Mouse (Mus musculus): Measurements from ENCODE around the gene Zfp560. TPM values are rescaled to one million over a fixed set of nuclear protein-coding genes. Genes with fewer than 3 reads are reported as not detected.
"Not testable (repeated sequence)": the region's sequence is repeated elsewhere in the genome, so short reads cannot be mapped to it uniquely, and the experiment has no call there.

Gene Zfp560
- total RNA-seq (2021) (1 to 10 TPM; 3.9 to 9.4 TPM), polyA plus RNA-seq (2012; rRNA removed) (0.92 and 1.6 TPM in 2 replicates)
- long read RNA-seq, full-length matches to known transcripts = 5 of 7 reads
- long read RNA-seq, partial matches to known transcripts = 0 of 7 reads
- long read RNA-seq, other reads (novel, unspliced or antisense) = 2 of 7 reads

GRCm38 (mm10) chr9:20384532-20385342, at the start of gene Zfp560:
Gene Zfp560, minus strand, starts transcription at chr9:20385177.
- DNase-seq = peak; percentile 91

- no peak for DNase-seq
Measured at GRCm38 (mm10) chr9:20430004-20430403, 45.0 kb upstream of the Zfp560 start.

DNA sequence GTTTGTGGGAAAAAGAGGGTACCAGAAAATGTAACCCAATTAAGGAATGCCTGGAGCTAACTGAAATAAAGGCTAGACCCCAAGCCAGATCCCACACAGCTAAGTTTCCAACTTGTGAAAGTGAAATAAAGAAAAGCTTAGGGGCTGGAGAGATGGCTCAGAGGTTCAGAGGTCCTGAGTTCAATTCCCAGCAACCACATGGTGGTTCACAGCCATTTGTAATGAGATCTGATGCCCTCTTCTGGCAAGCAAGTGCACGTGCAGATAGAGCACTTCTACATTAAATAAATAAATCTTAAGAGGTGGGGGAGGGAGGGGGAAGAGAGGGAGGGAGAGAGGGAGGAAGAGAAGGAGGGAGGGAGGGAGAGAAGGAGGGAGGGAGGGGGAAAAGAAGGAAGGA, 26.5 kb upstream of the Zfp560 start:
- no peak for DNase-seq

DNA sequence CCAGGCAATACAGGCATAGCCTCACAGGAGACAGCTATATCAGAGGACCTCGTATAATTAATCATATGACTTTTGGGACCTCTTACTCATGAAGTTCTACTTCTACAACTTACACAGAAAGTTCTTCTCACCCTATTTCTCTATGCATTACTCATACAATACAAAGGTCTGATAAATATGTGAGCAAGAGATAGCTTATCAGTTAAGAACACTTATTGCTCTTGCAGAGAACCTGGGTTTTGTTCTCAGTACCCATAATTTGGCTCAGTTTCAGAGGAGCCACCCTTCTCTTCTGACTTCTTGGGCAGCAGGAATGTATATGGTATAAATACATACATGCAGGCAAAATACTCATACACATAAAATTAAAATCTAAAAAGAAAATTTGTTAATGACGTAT, 24.3 kb upstream of the Zfp560 start:
- no peak for DNase-seq

DNA sequence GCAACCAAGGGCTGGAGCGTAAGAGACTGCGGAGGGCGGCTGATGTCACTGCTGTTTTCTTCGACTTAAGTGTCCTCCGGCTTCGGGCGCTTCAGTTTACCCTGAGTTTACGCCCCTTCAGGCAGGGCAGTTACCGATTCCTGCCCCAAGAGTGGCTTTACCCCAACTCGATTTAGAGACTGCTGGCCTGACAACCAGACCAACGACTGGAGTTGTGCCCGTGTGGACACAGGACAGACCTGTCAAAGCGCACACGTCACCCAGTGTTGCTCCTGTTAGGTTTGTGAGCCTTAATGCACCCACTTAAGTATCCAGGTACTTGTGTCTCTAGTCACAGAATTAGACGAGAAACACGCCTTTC, 346 bp upstream of the Zfp560 start:
- no peak for DNase-seq

DNA sequence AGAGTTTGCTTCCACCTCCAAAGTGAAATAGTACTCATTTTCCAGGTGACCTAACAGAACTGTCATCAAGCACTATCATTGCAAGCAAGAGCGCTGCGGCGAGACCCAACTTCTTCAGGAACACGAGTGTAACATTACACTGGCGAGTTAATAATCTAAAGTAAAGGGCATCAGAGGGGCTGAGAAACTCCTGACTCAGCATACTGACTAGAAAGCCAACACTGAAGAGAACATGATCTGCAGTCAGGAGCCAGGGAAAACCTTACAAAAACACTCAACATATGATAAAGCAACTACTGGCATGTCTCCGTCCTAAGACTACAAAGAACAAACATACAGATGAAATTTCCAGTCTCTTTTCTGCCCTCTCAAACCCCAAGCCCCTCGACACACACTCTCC, 1.3 kb downstream of the Zfp560 start:
- no peak for DNase-seq

DNA sequence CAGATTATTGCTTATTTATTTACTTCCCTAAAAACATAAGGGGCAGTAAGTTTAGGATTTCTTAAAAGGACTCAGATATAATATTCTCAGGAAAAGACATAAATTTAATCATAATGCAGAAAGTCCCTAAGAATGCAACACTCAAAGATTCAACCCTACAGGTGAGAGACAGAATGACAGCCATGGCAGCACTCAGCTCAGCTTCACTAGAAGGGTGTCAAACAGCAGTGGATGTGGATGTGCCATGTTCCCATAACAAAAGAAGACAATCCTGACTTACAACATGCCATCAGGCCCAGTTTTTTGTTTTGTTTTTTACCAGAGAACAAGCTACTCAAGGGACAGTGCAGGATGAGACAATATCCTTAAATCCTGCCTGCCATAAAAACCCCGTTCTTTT, 10.3 kb downstream of the Zfp560 start:
- no peak for DNase-seq

- DNase-seq = no peak
Measured at GRCm38 (mm10) chr9:20367311-20367710, 17.7 kb downstream of the Zfp560 start.

DNA sequence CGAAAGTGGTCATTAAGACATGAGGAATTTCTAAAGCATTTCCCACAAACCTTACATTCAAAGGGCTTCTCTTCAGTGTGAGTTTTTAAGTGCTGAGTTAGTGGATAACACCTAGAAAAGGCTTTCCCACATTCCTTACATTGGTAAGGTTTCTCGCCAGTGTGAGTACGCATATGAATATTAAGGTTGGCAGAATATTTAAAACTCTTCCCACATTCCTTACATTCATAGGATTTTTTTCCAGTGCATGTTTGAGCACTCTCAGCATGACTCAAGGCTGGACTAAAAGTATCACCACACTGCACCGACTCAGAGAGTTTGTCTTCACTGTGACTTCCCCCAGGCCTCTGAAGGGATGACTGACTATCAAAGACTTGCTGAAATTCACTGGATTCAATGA, 36.5 kb downstream of the Zfp560 start:
- no peak for DNase-seq

- no peak for DNase-seq
Measured at GRCm38 (mm10) chr9:20335994-20336393, 49.0 kb downstream of the Zfp560 start, which contains the start of gene Olfr18. Gene Olfr18, minus strand, starts transcription at chr9:20336094.

DNA sequence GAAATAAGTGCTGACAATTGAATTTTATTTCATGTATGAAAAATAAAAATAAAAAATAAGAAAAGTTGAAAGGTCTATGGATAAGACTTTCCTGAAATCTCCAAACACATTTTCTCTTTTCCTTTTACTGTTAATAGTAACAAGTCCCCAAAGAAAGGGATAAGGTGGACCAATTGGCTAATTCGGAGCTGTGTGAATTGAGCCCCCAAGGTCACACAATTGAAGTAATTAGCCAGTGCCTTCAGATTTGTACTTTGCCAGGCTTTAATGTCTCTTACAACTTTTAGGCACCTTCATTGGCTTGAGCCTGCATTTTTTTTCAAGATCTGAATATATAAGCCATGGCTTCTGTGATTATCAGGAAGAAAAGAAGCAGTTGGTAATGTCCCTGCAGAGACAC, 86.7 kb downstream of the Zfp560 start, which contains the start of gene Olfr873:
TSS of gene Olfr873 (plus strand) at position 301 of the 400 bp plus-strand sequence.
- DNase-seq = no peak

DNA sequence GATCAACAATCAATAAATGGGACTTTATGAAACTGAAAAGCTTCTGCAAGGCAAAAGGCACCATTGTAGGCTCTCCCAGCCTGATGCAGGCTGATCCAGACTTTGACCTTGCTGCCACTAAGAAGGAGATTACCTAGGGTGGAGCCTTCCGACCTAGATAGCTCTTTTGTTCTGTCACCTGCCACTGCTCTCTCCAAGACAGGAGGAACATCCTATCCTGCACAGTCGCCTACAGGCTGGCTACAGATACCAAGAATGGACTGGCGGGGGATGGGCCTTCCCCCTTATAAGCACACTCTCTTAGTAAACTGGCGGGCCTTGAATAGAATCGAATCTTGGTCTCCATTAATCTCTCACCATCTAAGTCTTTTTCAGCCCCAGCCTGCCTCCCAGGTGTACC, 89.4 kb downstream of the Zfp560 start:
- DNase-seq = not testable (repeated sequence)

Other genes starting within 250 kb of the Zfp560 start
- gene Olfr870, start 211.1 kb downstream of the Zfp560 start, total RNA-seq (2021) = not detected
- not detected in 2 replicates for gene Olfr870, start 211.1 kb downstream of the Zfp560 start, polyA plus RNA-seq (2012; rRNA removed)
- gene Olfr871, start 173.0 kb downstream of the Zfp560 start, total RNA-seq (2021) = not detected
- gene Olfr871, start 173.0 kb downstream of the Zfp560 start, polyA plus RNA-seq (2012; rRNA removed) = not detected in 2 replicates
- not detected for gene Olfr872, start 148.1 kb downstream of the Zfp560 start, total RNA-seq (2021)
- gene Olfr872, start 148.1 kb downstream of the Zfp560 start, polyA plus RNA-seq (2012; rRNA removed) = not detected in 2 replicates
- gene Olfr39, start 102.8 kb downstream of the Zfp560 start, total RNA-seq (2021) = not detected
- gene Olfr39, start 102.8 kb downstream of the Zfp560 start, polyA plus RNA-seq (2012; rRNA removed) = not detected in 2 replicates
- not detected for gene Olfr873, start 86.6 kb downstream of the Zfp560 start, total RNA-seq (2021)
- gene Olfr873, start 86.6 kb downstream of the Zfp560 start, polyA plus RNA-seq (2012; rRNA removed) = not detected in 2 replicates
- not detected for gene Olfr18, start 49.1 kb downstream of the Zfp560 start, total RNA-seq (2021)
- gene Olfr18, start 49.1 kb downstream of the Zfp560 start, polyA plus RNA-seq (2012; rRNA removed) = not detected in 2 replicates
- gene Zfp26, start 75.0 kb upstream of the Zfp560 start, total RNA-seq (2021) = 10 to 100 TPM; 15.5 to 18.1 TPM
- gene Zfp26, start 75.0 kb upstream of the Zfp560 start, polyA plus RNA-seq (2012; rRNA removed) = 0.49 and 0.58 TPM in 2 replicates
- gene Zfp426, start 107.6 kb upstream of the Zfp560 start, total RNA-seq (2021) = 10 to 100 TPM; 22.2 to 25.0 TPM
- 2.1 and 2.3 TPM in 2 replicates for gene Zfp426, start 107.6 kb upstream of the Zfp560 start, polyA plus RNA-seq (2012; rRNA removed)
- 10 to 100 TPM; 36.4 to 39.4 TPM for gene Zfp266, start 136.2 kb upstream of the Zfp560 start, total RNA-seq (2021)
- 1.1 and 1.3 TPM in 2 replicates for gene Zfp266, start 136.2 kb upstream of the Zfp560 start, polyA plus RNA-seq (2012; rRNA removed)
- 1 to 10 TPM; 6.9 to 7.7 TPM for gene Zfp846, start 196.1 kb upstream of the Zfp560 start, total RNA-seq (2021)
- 1.1 and 1.6 TPM in 2 replicates for gene Zfp846, start 196.1 kb upstream of the Zfp560 start, polyA plus RNA-seq (2012; rRNA removed)